Mouse (Mus musculus): ENCODE results near the gene Gcc1.

DNA sequence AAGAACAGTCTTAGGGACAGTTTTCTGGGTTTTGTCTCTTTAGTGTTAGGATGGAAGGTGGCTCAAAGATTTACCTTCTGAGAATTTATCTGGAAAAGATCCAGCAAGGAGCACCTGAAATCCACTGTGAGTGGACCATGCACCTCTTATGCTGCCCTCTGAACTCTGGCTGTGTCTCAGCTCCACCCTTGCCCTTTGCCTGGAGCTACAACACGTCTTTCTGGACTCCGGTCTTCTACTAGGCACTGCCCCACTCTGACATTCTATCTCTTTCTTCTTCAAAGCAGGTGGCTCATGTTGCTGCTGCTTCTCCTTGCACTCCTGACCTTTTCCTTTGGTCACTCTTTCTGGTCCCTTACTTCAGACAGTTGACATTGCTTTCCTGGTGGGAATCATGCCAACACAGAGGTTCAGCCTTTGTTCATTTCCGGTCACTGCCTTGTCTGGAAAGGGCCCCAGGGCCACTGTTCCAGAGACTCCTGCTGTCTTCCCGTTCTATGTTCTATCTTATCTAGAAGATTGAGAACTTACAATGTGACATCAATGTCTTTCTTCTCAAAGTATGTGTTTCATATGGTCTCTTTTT is 41.9 kb upstream of the Gcc1 start:
- no peak for TF ChIP-seq CTCF (IDR thresholded peaks at IDR 0.05; ENCODE audit: low read depth, low read length)
- TF ChIP-seq POLR2A (IDR thresholded peaks at IDR 0.05; ENCODE audit: extremely low read depth, insufficient read depth, low read length), result no peak
